Mouse (Mus musculus) MEL (cell line): ENCODE measurements around the gene Sycp2l.

Source experiments
- BHLHE40 ChIP-seq: IDR thresholded peaks from 2 replicates; pipeline ENCODE4 v1.6.1; 2012; ENCODE audit warnings: low read depth, mild to moderate bottlenecking, inconsistent platforms, low read length, improper control_type of control experiment, borderline replicate concordance
- CTCF ChIP-seq, 3 experiments: IDR thresholded peaks in 2 of 3; conservative IDR thresholded peaks in 1 of 3; 2 replicates each; pipeline ENCODE4 v1.5.1; 2011 to 2012; ENCODE audit warnings: low read length in 3 of 3, low read depth in 2 of 3, mild to moderate bottlenecking in 2 of 3, improper control_type of control experiment in 1 of 3, inconsistent platforms in 1 of 3, mixed read lengths in 1 of 3, moderate library complexity in 1 of 3; ENCODE audit not compliant: control insufficient read depth in 1 of 3, insufficient read depth in 1 of 3, poor library complexity in 1 of 3, severe bottlenecking in 1 of 3
- EP300 ChIP-seq, 2 experiments: IDR thresholded peaks; 2 replicates each; pipeline ENCODE4 v1.6.1; 2011; ENCODE audit warnings: improper control_type of control experiment in 2 of 2, low read length in 2 of 2, low read depth in 1 of 2, mild to moderate bottlenecking in 1 of 2
- MAZ ChIP-seq: IDR thresholded peaks from 2 replicates; pipeline ENCODE4 v1.6.1; 2012; ENCODE audit warnings: low read depth, mild to moderate bottlenecking, inconsistent platforms, low read length, improper control_type of control experiment
- NRF1 ChIP-seq: IDR thresholded peaks from 2 replicates; pipeline ENCODE4 v1.6.1; 2014; ENCODE audit warnings: low read depth, mild to moderate bottlenecking, inconsistent platforms, low read length, improper control_type of control experiment, moderate library complexity; ENCODE audit not compliant: poor library complexity, insufficient read depth, severe bottlenecking
- RAD21 ChIP-seq: IDR thresholded peaks from 2 replicates; pipeline ENCODE4 v1.6.1; 2011; ENCODE audit warnings: mild to moderate bottlenecking, low read depth, low read length, improper control_type of control experiment
- TBP ChIP-seq: IDR thresholded peaks from 2 replicates; pipeline ENCODE4 v1.8.0; 2011; ENCODE audit warnings: low read depth, low read length, improper control_type of control experiment

GRCm38 (mm10) chr13:41085140-41085539, 29.0 kb upstream of the Sycp2l start:
- TF ChIP-seq RAD21 (peak; percentile 64), CTCF (IDR thresholded peaks at IDR 0.05 in 2 of 3, conservative IDR thresholded peaks at IDR 0.05 in 1 of 3; ENCODE audit: control insufficient read depth in 1 of 3, insufficient read depth in 1 of 3, low read depth in 2 of 3, low read length in 3 of 3, poor library complexity in 1 of 3, severe bottlenecking in 1 of 3) (peak; percentile 11 to 67 (median 66); a peak in 5 of 6 replicates), TBP (no peak), EP300 (IDR thresholded peaks at IDR 0.05; ENCODE audit: low read depth in 1 of 2, low read length in 2 of 2) (no peak), BHLHE40 (no peak), MAZ (no peak), NRF1 (no peak)
